Mouse (Mus musculus): ENCODE measurements around the gene Gna12.

Gna12 gene

GRCm38 (mm10) chr5:140827413-140827812, 2.8 kb downstream of the Gna12 start:
- no peak for DNase-seq (ENCODE audit: low spot score in 2 of 2)

- no peak for DNase-seq (ENCODE audit: low spot score in 2 of 2)
Measured at GRCm38 (mm10) chr5:140826796-140827195, 3.4 kb downstream of the Gna12 start.

- no peak for DNase-seq (ENCODE audit: low spot score in 2 of 2)
Measured at GRCm38 (mm10) chr5:140826118-140826517, 4.1 kb downstream of the Gna12 start.

GRCm38 (mm10) chr5:140824126-140824525, 6.1 kb downstream of the Gna12 start:
- DNase-seq (ENCODE audit: low spot score in 2 of 2), result peak in 1 of 2 experiments; percentile 51

GRCm38 (mm10) chr5:140823386-140823785, 6.8 kb downstream of the Gna12 start:
- DNase-seq (ENCODE audit: low spot score in 2 of 2), result no peak

GRCm38 (mm10) chr5:140821951-140822350, 8.3 kb downstream of the Gna12 start:
- no peak for DNase-seq (ENCODE audit: low spot score in 2 of 2)

- no peak for DNase-seq (ENCODE audit: low spot score in 2 of 2)
Measured at GRCm38 (mm10) chr5:140820539-140820938, 9.7 kb downstream of the Gna12 start.

- DNase-seq (ENCODE audit: low spot score in 2 of 2), result no peak
Measured at GRCm38 (mm10) chr5:140819594-140819993, 10.6 kb downstream of the Gna12 start.

GRCm38 (mm10) chr5:140818482-140819076, 11.7 kb downstream of the Gna12 start:
- no peak for DNase-seq (ENCODE audit: low spot score in 2 of 2)

- no peak for DNase-seq (ENCODE audit: low spot score in 2 of 2)
Measured at GRCm38 (mm10) chr5:140816950-140817568, 13.2 kb downstream of the Gna12 start.

- DNase-seq (ENCODE audit: low spot score in 2 of 2), result no peak
Measured at GRCm38 (mm10) chr5:140816008-140816407, 14.2 kb downstream of the Gna12 start.

GRCm38 (mm10) chr5:140815059-140815728, 15.0 kb downstream of the Gna12 start:
- no peak for DNase-seq (ENCODE audit: low spot score in 2 of 2)

- no peak for DNase-seq (ENCODE audit: low spot score in 2 of 2)
Measured at GRCm38 (mm10) chr5:140814403-140814802, 15.8 kb downstream of the Gna12 start.

GRCm38 (mm10) chr5:140812699-140813098, 17.5 kb downstream of the Gna12 start:
- DNase-seq (ENCODE audit: low spot score in 2 of 2), result no peak

GRCm38 (mm10) chr5:140812063-140812462, 18.2 kb downstream of the Gna12 start:
- no peak for DNase-seq (ENCODE audit: low spot score in 2 of 2)

- DNase-seq (ENCODE audit: low spot score in 2 of 2), result no peak
Measured at GRCm38 (mm10) chr5:140811390-140811789, 18.8 kb downstream of the Gna12 start.

- no peak for DNase-seq (ENCODE audit: low spot score in 2 of 2)
Measured at GRCm38 (mm10) chr5:140806939-140807338, 23.3 kb downstream of the Gna12 start.

- DNase-seq (ENCODE audit: low spot score in 2 of 2), result no peak
Measured at GRCm38 (mm10) chr5:140806252-140806651, 24.0 kb downstream of the Gna12 start.

- DNase-seq (ENCODE audit: low spot score in 2 of 2), result no peak
Measured at GRCm38 (mm10) chr5:140801782-140802181, 28.4 kb downstream of the Gna12 start.

GRCm38 (mm10) chr5:140800288-140800923, 29.8 kb downstream of the Gna12 start:
- DNase-seq (ENCODE audit: low spot score in 2 of 2), result no peak

- no peak for DNase-seq (ENCODE audit: low spot score in 2 of 2)
Measured at GRCm38 (mm10) chr5:140799190-140799589, 31.0 kb downstream of the Gna12 start.

GRCm38 (mm10) chr5:140798775-140799174, 31.5 kb downstream of the Gna12 start:
- DNase-seq (ENCODE audit: low spot score in 2 of 2), result no peak

- no peak for DNase-seq (ENCODE audit: low spot score in 2 of 2)
Measured at GRCm38 (mm10) chr5:140798158-140798557, 32.1 kb downstream of the Gna12 start.

Measured in left cerebral cortex, adult 9 months (tissue).